Mouse (Mus musculus) ES-CJ7 (cell line): ENCODE results near the gene Tiprl.

Experiments used
- DNase-seq: peaks from one replicate; pipeline ENCODE4 v3.0.0; 2011; ENCODE audit warnings: low read depth, low spot score

The Tiprl gene

DNA sequence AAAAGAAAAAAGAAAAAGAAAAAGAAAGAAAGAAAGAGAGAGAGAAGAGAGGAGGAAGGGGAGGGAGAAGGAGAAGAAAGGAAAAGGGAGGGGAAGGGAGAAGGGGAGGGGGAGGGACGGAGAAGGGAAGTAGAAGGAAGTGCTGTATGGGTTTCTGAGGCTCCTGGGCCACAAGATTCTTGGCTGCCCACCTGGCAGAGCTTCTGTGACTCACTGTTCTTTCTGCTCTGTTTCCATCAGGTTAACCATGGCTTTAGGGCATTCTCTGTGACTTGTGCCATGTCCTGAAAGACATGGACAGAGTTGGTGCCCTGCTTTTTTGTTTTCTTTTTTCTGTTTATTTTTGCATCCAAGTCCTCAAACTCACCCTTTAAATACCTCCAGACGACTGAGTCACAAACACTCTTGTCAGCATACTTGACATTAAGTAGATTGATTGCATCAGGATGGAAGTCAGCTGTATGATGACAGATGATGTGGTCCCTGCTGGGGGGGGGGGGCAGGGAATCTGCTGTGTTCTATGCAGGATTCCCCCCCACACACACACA is 33.2 kb downstream of the Tiprl start:
- DNase-seq = no peak

DNA sequence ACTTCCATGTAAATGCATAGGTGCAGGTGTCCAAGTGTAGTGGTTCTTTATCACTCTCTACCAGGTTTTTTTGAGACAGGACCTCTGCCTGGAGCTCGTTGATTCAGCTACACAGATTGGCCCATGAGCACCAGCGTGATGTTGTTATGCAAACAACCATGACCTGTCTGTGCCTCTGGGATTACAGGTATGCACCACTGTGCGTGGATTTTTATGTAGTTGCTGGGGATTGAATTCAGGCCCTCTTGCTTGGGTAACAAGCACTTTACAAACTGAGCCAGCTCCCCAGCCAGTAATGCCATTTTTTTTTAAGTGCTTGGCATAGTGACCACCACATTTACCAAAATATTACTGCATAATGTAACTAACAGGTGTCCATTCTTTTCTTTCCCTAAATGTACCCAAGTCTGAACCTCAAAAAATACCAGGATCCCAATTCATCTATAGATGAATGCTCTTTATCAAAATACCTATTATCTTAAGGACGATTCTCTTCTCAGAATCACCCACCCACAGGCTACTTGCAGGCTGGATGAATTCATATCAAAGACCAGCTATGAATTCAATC is 35.3 kb downstream of the Tiprl start:
- no peak for DNase-seq

DNA sequence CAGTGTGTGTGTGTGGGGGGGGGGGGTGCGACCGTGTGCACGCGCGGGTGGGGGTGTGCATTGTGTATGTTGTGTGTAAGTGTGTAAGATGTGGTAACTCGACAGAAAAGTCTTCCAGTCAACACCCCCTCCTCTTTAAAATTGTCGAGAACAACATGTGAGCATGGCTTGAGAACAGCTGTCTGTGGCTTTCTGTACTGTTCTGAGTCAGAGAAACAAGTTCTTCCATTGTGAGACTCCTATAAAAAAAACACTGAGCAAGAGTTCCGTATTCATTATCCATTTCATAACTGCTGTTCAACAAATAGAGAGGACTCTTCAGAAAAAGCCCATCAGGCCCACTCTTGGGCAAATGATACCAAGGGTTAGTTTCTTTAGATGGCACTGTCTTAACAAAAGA is 36.0 kb downstream of the Tiprl start:
- no peak for DNase-seq

DNA sequence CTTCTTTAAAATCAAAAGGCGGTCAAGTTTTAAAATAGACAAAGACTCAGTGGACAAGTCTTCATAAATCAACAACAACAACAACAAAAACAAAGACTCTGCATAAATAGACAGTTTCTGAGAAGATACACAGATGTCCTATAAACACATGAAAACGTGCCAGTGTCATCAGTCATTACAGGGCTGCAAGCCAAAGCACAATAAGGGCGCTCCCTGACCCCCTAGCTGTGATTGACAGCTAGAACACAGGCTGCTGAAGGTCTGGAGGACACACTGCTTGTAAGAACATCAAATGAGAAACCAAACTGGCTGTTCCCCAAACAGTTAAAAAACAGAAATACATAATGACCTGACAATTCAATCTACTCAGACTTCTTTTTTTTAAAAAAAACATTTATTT is 37.2 kb downstream of the Tiprl start:
- no peak for DNase-seq

DNA sequence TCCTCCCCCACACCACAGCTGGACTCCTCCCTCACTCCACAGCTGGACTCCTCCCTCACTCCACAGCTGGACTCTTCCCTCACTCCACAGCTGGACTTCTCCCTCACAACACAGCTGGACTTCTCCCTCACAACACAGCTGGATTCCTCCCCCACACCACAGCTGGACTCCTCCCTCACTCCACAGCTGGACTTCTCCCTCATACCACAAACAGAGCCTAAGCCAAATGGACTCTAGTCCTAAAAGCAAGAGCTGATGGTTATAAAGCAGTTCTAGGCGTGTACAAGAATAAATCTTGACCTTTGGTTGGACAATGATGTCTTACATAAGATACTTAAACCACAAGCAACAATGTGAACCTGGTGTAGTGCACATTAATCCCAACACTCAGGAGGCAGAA is 37.8 kb downstream of the Tiprl start:
- DNase-seq = no peak

DNA sequence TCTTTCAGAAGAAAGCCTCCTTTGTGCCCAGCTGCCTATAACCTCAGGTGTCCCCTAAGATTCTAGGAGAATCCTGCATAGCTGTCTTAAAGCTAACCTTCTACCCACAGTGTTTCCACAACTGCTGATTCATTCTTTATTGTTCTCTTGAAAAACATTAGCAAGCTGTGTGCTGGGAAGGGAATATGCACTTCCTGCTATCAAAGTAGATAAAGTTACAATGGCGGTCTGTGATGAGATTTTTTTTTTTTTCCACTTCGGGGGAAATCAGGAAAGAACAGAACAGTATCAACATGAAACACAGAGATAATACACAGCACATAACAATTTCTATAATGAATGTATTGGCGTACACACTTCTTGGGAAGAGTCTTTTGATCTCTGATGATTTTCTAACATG is 38.9 kb downstream of the Tiprl start:
- no peak for DNase-seq

DNA sequence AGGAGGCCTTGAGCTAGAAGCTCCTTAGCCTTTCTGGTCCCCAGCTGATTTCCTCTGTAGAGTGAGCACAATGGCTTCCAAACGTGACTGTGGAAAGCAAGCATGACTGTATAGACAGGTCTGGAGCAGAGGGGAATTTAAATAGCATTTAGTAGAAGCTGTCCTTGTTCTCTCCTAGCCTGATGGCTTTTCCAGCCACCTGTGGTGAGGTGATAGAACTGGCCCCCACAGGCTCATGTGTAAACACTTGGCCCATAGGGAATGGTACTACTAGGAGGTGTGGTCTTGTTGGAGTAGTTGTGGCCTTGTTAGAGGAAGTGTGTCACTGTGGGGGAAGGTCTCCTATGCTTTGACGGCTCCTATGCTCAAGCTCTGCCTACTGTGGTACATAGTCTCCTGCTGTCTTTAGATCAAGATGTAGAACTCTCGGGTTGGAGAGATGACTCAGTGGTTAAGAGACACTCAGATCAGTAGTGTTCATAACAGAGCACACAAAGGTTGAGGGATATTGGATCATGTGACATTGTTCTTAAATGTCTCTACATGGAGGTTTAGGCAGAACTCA is 41.3 kb downstream of the Tiprl start:
- peak; percentile 22 for DNase-seq

DNA sequence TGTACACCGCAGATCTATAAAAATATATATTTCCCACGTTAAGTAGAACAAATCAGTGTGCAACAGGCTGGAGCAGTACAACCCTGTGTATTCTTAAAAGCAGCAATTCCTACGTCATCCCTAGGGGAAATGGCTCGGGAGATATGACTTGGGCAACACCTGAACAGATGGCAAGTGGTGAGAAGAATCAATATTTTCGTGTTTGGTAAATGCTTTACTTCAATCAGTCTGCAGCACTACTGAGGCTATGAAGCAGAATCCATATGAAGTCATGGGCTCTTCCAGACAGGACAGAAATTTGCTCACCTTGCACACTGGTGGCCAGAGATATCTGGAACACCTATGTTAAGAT is 42.2 kb downstream of the Tiprl start:
- no peak for DNase-seq

DNA sequence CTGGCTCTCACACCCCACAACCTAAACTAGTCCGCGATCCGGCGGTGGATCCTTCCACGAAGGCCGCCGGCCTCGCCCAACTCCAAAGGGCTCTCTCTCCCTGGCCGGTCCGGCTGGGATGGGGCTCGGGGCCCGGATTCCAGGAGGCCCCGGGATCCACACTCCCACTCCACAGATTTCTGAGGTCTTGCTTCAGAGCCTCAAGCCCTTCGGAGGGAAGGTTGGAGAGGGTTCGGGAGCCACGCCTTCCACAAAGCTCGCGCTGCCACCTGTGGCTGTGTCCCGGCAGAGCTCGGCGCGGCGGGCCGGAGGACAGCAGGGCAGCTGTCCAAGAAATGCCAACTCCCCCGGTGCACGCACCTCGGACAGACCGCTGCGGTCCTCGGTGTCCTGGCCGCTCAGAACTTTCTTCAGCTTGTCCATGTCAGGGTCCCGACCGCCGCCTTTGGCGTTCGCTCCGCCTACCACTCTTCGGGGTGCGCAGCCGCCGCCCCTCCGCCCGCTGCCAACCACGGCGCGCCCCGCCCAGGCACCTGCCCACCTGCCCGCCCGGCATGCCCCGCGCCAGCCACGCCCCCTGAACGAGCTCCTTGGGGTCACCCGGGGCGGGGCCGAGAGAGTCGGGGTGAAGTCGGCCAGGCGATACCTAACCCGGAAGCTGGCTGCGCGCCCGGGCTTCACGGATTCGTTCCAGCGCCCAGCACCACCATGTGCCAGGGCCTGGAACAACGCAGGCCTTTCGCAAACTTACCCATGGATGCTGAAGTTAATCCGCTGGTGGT is 42.7 kb downstream of the Tiprl start, which contains the start of gene Sft2d2:
Gene Sft2d2 (minus strand): TSS at position 559 of the 782 bp plus-strand sequence.
- DNase-seq = peak; percentile 87

DNA sequence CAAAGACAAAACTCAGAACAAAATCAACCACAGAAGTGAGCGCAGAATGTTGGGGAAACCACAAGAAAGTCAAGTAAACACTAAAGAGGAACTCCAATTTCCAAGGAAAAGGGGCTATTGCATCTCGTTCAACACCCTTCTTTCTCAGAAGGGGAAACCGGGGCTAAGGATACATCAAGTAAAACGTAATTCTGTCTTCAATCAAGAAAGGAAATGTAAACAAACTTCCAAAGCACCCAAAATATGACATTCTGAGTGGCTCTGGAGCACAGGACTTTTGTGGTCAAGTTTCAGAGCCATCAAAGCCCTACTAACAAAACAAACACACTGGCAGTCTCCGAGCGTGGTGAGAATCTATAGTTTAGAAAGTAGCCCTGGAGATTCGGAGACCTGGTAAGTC is 43.4 kb downstream of the Tiprl start:
- DNase-seq = no peak

DNA sequence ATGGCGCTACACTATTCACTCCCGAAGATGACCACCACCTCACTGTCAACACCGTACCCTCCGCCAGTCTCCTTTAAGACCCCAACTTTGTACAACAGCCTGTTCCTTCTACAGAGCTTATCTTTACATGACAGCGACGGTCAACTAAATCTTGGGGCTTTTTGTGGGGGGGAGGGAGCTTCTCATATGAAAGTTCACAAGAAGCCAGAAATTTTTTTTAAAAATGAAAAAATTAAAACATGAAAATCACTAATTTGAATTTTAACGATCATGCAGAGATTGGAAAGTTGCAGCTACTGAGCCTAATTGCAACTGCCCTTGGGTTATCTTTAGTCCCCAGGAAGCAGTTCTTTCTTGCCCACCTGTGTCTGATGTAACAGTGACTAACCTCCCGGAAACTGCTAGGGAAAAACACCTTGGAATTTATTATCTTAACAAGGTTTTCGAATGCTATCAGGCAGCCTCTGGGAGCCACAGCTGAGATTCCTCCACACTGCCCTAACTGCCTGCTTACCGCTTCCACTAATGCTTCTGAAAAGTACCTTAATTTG is 44.0 kb downstream of the Tiprl start:
- no peak for DNase-seq

DNA sequence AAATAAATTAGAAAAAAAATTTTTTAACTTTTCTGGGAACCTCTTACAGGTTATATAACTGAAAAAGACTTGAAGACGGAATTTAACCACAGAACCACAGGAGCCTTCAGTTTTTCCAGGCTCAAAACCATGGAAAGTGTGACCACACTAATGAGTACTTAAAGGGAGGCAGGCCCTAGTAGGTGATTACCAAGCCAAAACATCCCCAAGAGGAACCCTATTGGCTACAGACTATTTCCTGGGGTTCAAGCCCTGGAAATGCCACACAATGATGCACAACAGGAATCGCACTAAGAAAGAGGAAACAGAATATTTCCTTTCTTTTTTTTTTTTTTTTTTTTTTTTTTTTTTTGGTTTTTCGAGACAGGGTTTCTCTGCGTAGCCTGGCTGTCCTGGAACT is 44.7 kb downstream of the Tiprl start:
- DNase-seq = no peak

DNA sequence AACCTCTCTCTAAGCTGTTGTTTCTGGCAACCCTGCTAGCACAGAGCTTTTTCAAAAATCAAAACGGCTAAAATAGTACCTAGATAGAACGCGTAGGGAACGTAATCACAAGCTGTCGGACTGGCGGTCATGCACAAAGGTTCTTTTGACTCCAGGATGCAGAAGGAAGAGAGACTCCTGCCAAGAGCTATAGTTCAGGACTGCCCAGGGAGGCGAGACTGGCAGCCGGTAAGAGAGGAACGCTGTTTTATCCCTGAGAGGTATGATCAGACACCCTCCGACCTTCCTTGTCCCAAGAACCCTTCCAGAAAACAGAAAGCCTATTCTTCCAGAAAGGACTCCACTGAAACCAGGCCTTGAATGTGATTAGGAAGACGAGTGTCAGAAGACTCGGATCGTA is 45.2 kb downstream of the Tiprl start:
- DNase-seq = no peak

DNA sequence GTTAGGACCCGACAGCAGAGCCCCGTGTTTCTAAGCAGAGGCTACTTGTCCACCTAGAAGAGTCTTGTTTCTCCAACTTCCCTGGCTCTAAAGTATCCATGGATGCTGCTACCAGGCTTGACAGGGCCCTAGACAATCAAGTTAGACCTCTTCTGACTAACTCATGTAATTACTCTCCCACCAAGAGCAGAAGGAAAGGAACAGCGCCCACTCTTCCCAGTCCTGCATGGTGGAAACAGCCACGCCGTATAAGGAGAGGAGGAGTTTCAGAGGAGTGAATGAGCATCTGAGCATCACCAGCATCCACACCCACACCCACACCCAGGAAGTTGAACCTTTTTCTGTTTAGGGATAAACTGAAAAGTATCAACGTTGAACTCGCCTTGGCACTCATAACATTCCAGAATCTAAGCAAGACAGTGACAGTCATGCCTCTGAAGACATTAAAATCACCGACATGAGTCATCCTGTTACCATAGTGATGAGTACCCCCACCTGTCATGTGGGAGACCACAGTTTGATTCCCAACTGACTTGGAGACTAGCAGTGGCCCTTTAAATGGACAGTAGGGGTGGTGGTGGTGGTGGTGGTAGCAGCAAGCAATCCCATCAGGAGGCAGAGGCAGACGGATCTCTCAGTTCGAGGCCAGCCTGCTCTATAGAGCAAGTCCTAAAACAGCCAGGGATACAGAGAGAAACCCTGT is 46.1 kb downstream of the Tiprl start:
- no peak for DNase-seq

DNA sequence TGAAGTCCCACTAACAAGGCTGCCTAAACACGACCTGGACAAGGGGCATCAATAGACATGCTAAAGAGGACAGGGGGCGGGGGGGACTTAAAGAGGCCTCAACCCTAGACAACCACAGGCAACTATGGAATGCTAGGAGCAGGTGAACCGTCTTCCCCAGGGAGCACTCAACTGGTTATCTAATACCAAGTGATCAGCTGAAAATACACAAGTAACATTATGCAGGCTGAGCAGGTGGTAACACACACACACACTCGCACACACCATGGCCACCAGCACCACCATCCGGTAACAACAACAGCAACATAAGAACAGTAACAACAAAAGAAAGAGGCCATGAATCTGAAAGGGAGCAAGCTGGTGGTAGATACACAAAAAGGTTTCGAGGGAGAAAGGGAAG is 46.7 kb downstream of the Tiprl start:
- no peak for DNase-seq

DNA sequence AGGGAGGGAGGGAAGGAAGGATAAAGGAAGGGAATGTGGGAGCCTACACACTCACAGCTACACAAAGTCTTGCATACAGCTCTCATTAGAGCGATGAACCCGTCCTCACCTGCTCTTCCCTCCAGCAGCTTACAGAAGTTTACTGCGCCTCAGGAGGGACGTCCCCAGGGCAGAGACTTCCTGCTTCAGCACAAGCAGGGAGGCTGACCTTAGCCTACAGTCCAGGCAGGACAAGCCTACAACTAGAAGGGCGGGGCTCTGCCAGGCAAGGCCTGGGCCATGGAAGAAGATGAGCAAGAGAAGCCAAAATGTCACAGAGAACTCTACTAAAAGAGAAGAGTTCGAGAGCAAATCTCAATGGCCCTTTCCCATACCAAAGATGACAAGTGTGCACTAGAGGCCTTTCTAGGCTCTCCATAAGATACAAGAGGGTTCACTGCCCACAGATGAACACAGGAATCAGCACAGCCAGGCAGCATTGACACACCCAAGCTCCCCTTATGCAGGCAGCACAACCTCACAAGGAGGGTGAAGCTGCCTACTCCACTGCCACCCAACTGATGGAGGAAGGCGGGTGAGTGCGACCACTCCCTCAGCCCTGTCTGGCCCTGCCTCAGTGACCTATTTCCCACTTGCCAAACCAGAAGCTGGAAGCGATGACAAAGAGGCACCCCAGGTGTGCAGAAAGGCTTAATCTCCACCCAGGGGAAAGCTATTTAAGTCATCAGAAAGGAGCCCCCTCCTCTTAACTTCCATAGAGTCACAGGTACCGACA is 47.8 kb downstream of the Tiprl start:
- DNase-seq = no peak

DNA sequence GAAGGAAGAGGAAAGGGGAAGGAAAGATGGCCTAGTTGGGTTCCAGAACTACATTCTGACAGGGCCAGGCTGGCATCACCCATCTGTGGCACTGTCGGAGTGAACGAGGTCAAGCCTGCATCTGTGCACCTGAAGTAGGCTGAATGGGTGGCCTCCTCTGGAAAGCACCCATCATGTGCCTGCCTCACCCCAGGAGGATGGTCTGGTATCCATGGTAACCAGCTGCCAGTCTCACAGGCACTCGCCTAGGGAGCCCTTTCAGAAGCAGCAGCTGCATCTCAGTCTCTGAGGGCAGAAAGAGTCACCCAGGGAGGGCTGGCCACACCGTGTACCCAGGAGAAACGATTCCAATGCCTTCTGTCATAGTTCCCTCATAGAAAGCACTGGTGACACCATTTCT is 49.4 kb downstream of the Tiprl start:
- no peak for DNase-seq

DNA sequence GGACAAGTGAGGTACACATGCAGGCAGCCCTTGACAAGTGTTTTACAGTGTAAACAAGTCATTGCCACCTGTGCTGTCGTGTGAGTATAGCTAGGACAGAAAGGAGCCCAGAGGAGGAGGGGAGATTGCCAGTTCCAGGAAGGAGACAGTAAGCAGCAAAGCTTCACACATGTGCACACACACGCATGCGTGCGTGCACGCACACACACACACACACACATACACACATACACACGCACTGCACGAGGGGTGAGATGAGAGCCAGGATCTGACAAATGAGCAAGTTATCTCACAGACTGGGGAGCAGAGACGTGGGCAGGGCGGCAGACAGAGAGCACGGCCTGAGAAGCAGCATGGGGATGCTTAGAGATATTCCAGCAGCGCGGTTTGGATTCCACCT is 50.3 kb downstream of the Tiprl start:
- no peak for DNase-seq

DNA sequence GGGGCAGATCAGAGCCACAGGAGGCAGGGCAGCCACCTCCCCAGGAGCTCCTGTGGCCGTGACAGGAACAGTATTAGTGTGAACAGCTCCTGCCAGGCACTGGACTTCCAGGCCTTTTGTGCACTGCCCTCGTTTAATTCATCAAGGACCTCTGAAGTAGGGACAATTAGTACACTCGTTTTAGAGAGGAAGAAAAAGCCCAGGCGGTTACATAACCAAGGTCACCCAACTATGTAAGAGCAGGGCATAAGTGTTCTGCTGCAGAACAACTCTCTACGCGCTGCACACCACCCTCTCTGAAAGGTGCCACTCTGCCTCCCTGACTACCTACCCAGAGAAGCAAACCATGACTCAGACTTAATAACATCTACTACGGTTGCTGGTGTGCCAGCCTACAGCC is 51.7 kb downstream of the Tiprl start:
- no peak for DNase-seq

DNA sequence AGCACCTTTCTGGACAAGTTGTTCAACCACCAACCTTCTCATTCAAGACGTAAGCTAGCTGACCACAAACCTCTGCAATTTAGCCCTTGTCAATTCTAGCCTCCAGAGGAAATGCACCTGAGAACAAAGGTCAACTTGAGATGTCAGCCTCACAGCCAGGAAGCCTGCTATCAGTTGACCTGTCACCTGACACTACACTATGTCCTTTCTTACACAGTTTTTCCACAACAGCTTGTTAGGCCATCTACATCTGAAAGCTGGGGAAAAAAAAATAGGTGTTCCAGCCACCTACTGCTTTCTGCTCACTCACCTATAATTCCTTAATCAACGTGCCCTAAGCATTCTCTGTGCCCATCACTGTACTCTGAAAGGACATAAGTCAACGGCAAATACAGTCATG is 52.6 kb downstream of the Tiprl start:
- DNase-seq = no peak

DNA sequence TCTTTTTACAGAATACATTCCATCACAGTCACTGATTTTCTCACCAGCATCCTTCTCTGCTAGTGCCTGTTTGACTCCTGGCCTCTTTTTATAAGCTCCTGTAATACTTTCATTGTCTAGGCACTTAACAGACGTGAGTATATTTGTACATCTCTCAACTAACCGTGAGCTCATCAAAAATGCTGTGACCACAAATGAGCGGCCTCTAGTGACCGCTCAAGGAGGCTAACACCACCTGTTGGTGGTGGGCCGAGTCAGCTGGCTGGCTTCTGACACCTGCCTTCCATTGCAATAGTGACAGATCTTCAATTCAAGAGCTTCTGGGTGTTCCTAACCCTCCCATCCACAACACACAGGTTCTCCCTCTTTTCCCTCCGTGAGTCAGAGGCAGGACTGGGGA is 53.4 kb downstream of the Tiprl start:
- no peak for DNase-seq
